Mouse (Mus musculus): ENCODE results near the gene Gm5622.
A peak's percentile ranks its signal among the peaks of the same experiment; 100 is the strongest.
"Not testable (repeated sequence)": the region's sequence is repeated elsewhere in the genome, so short reads cannot be mapped to it uniquely, and the experiment has no call there.

The Gm5622 gene

DNA sequence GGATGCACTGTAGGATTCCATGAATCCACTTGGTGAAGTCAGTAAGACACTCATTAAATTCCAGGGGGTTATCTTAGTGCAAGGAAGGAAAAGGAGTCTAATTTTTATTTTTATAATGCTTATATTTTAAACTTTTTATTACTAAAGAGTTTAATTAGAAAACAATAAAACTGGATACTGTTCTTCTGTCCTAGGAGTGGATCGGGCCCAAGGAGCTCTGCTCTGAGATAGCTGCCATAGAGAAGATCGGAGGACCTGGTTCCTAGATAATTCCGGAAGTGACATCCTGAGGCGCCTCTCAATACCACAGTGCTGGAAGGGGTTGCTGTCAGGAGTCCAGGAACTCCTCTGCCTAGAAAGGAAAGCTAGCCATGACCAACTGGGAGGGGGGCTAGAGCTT is at the start of gene Gm5622:
Gene Gm5622 (plus strand): TSS at position 301 of the 400 bp plus-strand sequence.
- no peak for DNase-seq (ENCODE audit: low spot score in 2 of 2)

DNA sequence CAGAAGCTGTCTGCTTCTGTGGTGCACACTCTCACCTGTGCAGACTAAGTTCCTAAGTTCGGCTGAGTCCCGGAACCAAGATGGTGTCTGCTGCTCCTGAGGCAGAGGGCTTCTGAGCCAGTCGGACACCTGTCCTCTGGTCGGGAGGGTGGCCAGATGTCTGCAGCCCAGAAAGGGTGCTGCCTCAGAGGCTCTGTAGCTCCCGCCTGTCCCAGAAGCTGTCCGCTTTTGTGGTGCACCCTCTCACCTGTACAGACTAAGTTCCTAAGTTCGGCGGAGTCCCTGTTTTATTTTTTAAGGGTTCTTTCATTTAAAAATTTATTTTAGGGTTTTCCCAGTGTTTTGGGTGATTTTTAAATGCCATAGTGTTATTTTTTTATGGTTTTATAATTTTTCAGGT is 45.2 kb upstream of the Gm5622 start:
- no peak for DNase-seq (ENCODE audit: low spot score in 2 of 2)

DNA sequence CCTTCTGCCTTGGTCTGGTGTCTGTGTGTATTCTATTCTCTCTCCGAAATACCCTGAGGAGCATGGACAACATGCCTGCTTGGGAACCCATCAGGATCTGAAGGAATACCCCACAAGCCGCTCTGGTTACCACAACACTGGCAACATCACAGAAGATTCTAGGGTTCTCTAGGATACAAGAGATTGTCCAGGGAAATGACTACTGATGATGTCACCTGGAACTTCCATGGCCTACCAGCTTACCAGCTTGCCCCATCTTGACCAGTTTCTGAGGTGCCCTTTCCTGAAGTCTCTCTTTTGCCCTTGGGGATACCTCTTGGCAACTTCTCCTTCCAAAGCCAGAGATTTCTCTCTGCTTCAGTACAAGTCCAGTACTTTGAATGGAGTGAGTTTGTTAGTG is 21.4 kb downstream of the Gm5622 start, which contains the start of gene Gm17175:
Gene Gm17175 (minus strand): TSS at position 101 of the 400 bp plus-strand sequence.
- DNase-seq (ENCODE audit: low spot score in 2 of 2) = not testable (repeated sequence)

DNA sequence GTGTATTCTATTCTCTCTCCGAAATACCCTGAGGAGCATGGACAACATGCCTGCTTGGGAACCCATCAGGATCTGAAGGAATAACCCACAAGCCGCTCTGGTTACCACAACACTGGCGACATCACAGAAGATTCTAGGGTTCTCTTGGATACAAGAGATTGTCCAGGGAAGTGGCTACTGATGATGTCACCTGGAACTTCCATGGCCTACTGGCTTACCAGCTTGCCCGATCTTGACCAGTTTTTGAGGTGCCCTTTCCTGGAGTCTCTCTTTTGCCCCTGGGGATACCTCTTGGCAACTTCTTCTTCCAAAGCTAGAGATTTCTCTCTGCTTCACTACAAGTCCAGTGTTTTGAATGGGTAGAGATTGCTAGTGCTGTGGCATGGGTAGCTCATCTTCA is 39.4 kb downstream of the Gm5622 start, which contains the start of gene Gm17174:
Gene Gm17174 (minus strand): TSS at position 101 of the 400 bp plus-strand sequence.
- not testable (repeated sequence) for DNase-seq (ENCODE audit: low spot score in 2 of 2)

DNA sequence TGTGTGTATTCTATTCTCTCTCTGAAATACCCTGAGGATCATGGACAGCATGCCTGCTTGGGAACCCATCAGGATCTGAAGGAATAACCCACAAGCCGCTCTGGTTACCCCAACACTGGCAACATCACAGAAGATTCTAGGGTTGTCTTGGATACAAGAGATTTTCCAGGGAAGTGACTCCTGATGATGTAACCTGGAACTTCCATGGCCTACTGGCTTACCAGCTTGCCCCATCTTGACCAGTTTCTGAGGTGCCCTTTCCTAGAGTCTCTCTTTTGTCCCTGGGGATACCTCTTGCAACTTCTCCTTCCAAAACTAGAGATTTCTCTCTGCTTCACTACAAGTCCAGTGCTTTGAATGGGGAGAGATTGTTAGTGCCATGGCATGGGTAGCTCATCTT is 58.6 kb downstream of the Gm5622 start, which contains the start of gene Gm17078:
Gene Gm17078 (minus strand): TSS at position 101 of the 400 bp plus-strand sequence.
- DNase-seq (ENCODE audit: low spot score in 2 of 2) = no peak

DNA sequence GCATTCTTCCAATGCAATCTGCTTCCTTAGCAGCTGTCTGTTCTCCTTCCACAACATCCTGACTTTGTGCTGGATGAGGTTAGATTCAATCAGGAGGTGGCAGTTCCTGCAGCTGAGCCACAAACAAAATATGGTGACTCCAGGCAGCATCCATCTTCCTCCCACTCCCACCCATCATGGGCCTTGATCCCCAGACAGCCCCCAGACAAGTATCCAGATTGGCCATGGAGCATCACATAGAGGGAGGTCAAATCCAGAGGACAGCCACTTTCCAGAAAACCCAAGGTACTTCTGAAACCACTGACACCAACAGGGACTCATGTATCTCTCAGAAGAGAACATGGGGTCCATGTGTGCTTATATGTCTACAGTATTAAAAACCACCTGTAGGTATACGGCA is 79.8 kb downstream of the Gm5622 start:
- peak in 1 of 2 experiments; percentile 14 for DNase-seq (ENCODE audit: low spot score in 2 of 2)

DNA sequence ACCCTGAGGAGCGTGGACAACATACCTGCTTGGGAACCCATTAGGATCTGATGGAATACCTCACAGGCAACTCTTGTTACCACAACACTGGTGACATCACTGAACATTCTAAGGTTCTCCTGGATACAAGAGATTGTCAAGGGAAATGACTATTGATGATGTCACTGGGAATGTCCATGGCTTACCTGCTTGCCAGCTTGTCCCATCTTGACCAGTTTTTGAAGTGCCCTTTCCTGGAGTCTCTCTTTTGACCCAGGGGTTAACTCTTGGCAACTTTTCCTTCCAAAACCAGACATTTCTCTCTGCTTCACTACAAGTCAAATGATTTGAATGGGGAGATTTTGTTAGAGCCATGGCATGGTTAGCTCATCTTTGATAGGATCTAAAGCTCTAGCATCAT is 83.0 kb downstream of the Gm5622 start, which contains the start of gene Gm4181:
Gene Gm4181 (minus strand): TSS at position 101 of the 400 bp plus-strand sequence.
- DNase-seq (ENCODE audit: low spot score in 2 of 2) = not testable (repeated sequence)

DNA sequence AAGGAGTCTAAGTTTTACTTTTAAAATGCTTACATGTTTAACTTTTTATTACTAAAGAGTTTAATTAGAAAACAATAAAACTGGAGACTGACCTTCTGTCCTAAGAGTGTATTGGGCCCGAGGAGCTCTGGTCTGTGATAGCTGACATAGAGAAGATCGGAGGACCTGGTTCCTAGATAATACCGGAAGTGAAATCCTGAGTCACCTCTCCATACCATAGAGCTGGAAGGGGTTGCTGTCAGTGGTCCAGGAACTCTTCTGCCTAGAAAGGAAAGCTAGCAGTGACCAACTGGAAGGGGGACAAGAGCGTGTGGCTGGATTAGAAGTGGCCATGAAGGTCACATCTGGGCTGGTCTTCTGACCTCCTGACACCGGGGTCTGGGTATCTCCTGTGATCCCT is 124.7 kb downstream of the Gm5622 start:
- no peak for DNase-seq (ENCODE audit: low spot score in 2 of 2)

DNA sequence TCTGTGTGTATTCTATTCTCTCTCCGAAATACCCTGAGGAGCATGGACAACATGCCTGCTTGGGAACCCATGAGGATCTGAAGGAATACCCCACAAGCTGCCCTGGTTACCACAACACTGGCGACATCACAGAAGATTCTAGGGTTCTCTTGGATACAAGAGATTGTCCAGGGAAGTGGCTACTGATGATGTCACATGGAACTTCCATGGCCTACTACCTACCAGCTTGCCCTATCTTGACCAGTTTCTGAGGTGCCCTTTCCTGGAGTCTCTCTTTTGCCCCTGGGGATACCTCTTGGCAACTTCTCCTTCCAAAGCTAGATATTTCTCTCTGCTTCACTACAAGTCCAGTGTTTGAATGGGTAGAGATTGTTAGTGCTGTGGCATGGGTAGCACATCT is 142.8 kb downstream of the Gm5622 start, which contains the start of gene Gm17079:
Gene Gm17079 (minus strand): TSS at position 101 of the 400 bp plus-strand sequence.
- not testable (repeated sequence) for DNase-seq (ENCODE audit: low spot score in 2 of 2)

Measured in frontal cortex, postnatal 25 days (tissue).